In the genomic region with DNA sequence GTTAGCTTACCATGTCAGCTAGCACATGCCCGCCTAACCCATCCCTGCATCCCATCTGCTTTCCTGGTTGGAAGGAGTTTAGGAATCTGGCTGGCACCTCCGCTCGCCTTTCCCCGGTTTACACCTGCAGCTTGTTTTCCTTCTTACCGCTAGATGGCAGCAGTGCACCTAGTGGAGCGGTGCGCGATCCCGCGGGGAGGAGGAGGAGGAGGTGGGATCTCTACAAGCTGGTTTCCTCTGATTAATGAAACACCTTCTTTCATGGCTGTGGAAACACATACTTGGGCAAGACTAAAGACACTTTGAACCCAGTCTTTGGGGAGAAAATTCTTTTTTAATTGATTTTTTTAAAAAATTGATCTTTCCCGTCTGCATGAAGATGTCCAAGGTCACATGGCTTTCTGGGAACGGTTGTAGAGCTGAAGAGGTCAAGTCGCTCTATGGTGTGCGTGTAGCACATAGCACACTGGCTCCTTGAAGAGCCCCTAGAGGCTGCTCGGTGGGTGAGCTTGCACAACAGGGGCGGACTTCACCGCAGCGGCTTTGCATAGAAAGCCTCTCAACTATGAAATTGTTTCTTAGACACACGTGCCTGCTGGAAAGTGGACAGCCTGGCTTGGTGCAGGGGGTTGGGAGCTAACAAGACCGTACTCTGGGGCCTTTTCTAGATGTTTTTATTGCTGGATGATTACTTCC, we compare ENCODE assay signal across 8 mouse cellular contexts. TPM values are rescaled to one million over a fixed set of nuclear protein-coding genes. Genes with fewer than 3 reads are reported as not detected.
DNase-seq lines count a peak whose midpoint lies in the region; ATAC-seq and TF ChIP-seq lines count a peak whose summit lies in the region.

No protein-coding gene starts in this region.

- H3K36me3 ChIP-seq in embryonic facial prominence, embryonic 14.5 days (ENCODE audit: control insufficient read depth, insufficient read depth, low read length): no peaks in the 10 kb centered on the region
- H3K36me3 ChIP-seq in heart, embryonic 10.5 days: no peaks in the 10 kb centered on the region
- no peaks in the 10 kb centered on the region for H3K36me3 ChIP-seq in kidney, embryonic 14.5 days (ENCODE audit: control insufficient read depth, insufficient read depth, low read length)
- no peaks in the 10 kb centered on the region for H3K36me3 ChIP-seq in limb, embryonic 15.5 days
- H3K36me3 ChIP-seq in midbrain, postnatal 0 days (ENCODE audit: insufficient read depth, low read length): no peaks in the 10 kb centered on the region

- no peak overlapping the region for H3K27ac ChIP-seq in bone marrow, adult 2 months (ENCODE audit: control insufficient read depth, insufficient read depth, low read depth, low read length, poor library complexity)
- H3K27ac ChIP-seq in embryonic facial prominence, embryonic 14.5 days (replicated peaks; ENCODE audit: low read depth, low read length): no peak overlapping the region
- no peak overlapping the region; the same call in 1 of the 2 replicates for H3K27ac ChIP-seq in heart, embryonic 10.5 days
- H3K27ac ChIP-seq in kidney, embryonic 14.5 days (ENCODE audit: low read depth, low read length): no peak overlapping the region
- H3K27ac ChIP-seq in limb, embryonic 15.5 days: no peak overlapping the region
- H3K27ac ChIP-seq in midbrain, postnatal 0 days (ENCODE audit: low read depth, low read length): no peak overlapping the region

- peak overlapping the region; percentile 43 for H3K4me2 ChIP-seq in embryonic facial prominence, embryonic 14.5 days (ENCODE audit: low read depth, low read length)
- peak overlapping the region; percentile 40 for H3K4me2 ChIP-seq in kidney, embryonic 14.5 days (replicated peaks; ENCODE audit: low read depth, low read length)
- peak overlapping the region; percentile 32 for H3K4me2 ChIP-seq in limb, embryonic 15.5 days
- H3K4me2 ChIP-seq in midbrain, postnatal 0 days (ENCODE audit: low read depth, low read length, poor library complexity, severe bottlenecking): peak overlapping the region; percentile 51

- peaks cover 18% of the 10 kb centered on the region; the same call in 1 of the 2 replicates for H3K27me3 ChIP-seq in embryonic facial prominence, embryonic 14.5 days (replicated peaks; ENCODE audit: control insufficient read depth, insufficient read depth, low read length)
- peaks cover 31% of the 10 kb centered on the region for H3K27me3 ChIP-seq in heart, embryonic 10.5 days (ENCODE audit: insufficient read depth, poor library complexity, severe bottlenecking)
- 0 out of 2 replicates have a peak, but pooled peaks cover 3% of the 10 kb centered on the region for H3K27me3 ChIP-seq in kidney, embryonic 14.5 days (ENCODE audit: control insufficient read depth, insufficient read depth, low read length)
- H3K27me3 ChIP-seq in limb, embryonic 15.5 days: peaks cover 78% of the 10 kb centered on the region
- no peaks in the 10 kb centered on the region for H3K27me3 ChIP-seq in midbrain, postnatal 0 days (ENCODE audit: insufficient read depth, low read length)

- ATAC-seq in embryonic facial prominence, embryonic 14.5 days (ENCODE audit: low read depth): peak; percentile 74; the same call in 1 of the 2 replicates
- peak; percentile 61; the same call in 1 of the 2 replicates for ATAC-seq in kidney, embryonic 14.5 days (ENCODE audit: low FRiP score, low TSS enrichment)
- ATAC-seq in limb, embryonic 15.5 days (ENCODE audit: insufficient number of reproducible peaks, low FRiP score, low TSS enrichment, low read depth): no peak
- peak; percentile 81 for ATAC-seq in midbrain, postnatal 0 days (ENCODE audit: low FRiP score)

- H3K9ac ChIP-seq in embryonic facial prominence, embryonic 14.5 days (ENCODE audit: low read depth, low read length): no peak overlapping the region
- H3K9ac ChIP-seq in kidney, embryonic 14.5 days (ENCODE audit: low read depth, low read length): no peak overlapping the region
- H3K9ac ChIP-seq in limb, embryonic 15.5 days: no peak overlapping the region
- no peak overlapping the region for H3K9ac ChIP-seq in midbrain, postnatal 0 days (replicated peaks; ENCODE audit: low read length, poor library complexity, severe bottlenecking)

- peak; percentile 98 for TF ChIP-seq CTCF in bone marrow, adult 2 months (IDR thresholded peaks at IDR 0.05; ENCODE audit: control insufficient read depth, insufficient read depth, low read length)
- TF ChIP-seq CTCF in midbrain, postnatal 0 days (IDR thresholded peaks at IDR 0.05): peak; percentile 98

- no peaks in the 10 kb centered on the region for H3K9me3 ChIP-seq in embryonic facial prominence, embryonic 14.5 days (ENCODE audit: control insufficient read depth, low read length)
- H3K9me3 ChIP-seq in heart, embryonic 10.5 days: no peaks in the 10 kb centered on the region
- H3K9me3 ChIP-seq in kidney, embryonic 14.5 days (ENCODE audit: control insufficient read depth, low read length): no peaks in the 10 kb centered on the region
- no peaks in the 10 kb centered on the region for H3K9me3 ChIP-seq in limb, embryonic 15.5 days
- H3K9me3 ChIP-seq in midbrain, postnatal 0 days (ENCODE audit: low read length): no peaks in the 10 kb centered on the region

- DNase-seq in A20 (ENCODE audit: low read depth, low spot score): peak; percentile 76
- DNase-seq in embryonic facial prominence, embryonic 14.5 days (ENCODE audit: low spot score): peak; percentile 81
- peak; percentile 84 for DNase-seq in heart, embryonic 10.5 days (ENCODE audit: low spot score)
- peak; percentile 86 for DNase-seq in midbrain, postnatal 0 days (ENCODE audit: low spot score)
- DNase-seq in spleen, postnatal 10 days (ENCODE audit: low spot score in 2 of 2): peak; percentile 37 to 68

- TF ChIP-seq POLR2A in bone marrow, adult 2 months (IDR thresholded peaks at IDR 0.05; ENCODE audit: borderline replicate concordance, control insufficient read depth, low read depth, low read length): no peak

- 3% methylated on average over 20 of the region's 20 CpGs for WGBS in bone marrow, adult 2 months
- WGBS in embryonic facial prominence, embryonic 14.5 days: 7% methylated on average over 20 of the region's 20 CpGs
- WGBS in heart, embryonic 10.5 days: 9% methylated on average over 20 of the region's 20 CpGs
- WGBS in kidney, embryonic 14.5 days: 7% methylated on average over 20 of the region's 20 CpGs
- 9% methylated on average over 20 of the region's 20 CpGs for WGBS in limb, embryonic 15.5 days
- WGBS in midbrain, postnatal 0 days: 2% methylated on average over 20 of the region's 20 CpGs

- no peaks in the 10 kb centered on the region for H3K4me1 ChIP-seq in bone marrow, adult 2 months (ENCODE audit: control insufficient read depth, insufficient read depth, low read length)
- H3K4me1 ChIP-seq in embryonic facial prominence, embryonic 14.5 days (ENCODE audit: control insufficient read depth, insufficient read depth, low read length): peaks cover 4% of the 10 kb centered on the region; the same call in 1 of the 2 replicates
- peaks cover 25% of the 10 kb centered on the region for H3K4me1 ChIP-seq in heart, embryonic 10.5 days
- H3K4me1 ChIP-seq in kidney, embryonic 14.5 days (ENCODE audit: control insufficient read depth, insufficient read depth, low read length): peaks cover 4% of the 10 kb centered on the region; the same call in 1 of the 2 replicates
- peaks cover 11% of the 10 kb centered on the region for H3K4me1 ChIP-seq in limb, embryonic 15.5 days
- H3K4me1 ChIP-seq in midbrain, postnatal 0 days (ENCODE audit: insufficient read depth, low read length): peaks cover 2% of the 10 kb centered on the region; the same call in 1 of the 2 replicates

- H3K4me3 ChIP-seq in bone marrow, adult 2 months (replicated peaks; ENCODE audit: control insufficient read depth, low read depth, low read length): no peak overlapping the region
- no peak overlapping the region for H3K4me3 ChIP-seq in embryonic facial prominence, embryonic 14.5 days (ENCODE audit: low read depth, low read length)
- H3K4me3 ChIP-seq in heart, embryonic 10.5 days: peak overlapping the region; percentile 41
- H3K4me3 ChIP-seq in kidney, embryonic 14.5 days (ENCODE audit: low read length): peak overlapping the region; percentile 17; the same call in 1 of the 2 replicates
- peak overlapping the region; percentile 5; the same call in 1 of the 2 replicates for H3K4me3 ChIP-seq in limb, embryonic 15.5 days
- peak overlapping the region; percentile 28; the same call in 1 of the 2 replicates for H3K4me3 ChIP-seq in midbrain, postnatal 0 days (ENCODE audit: low read depth, low read length)

RNA-seq across cellular contexts. Expression of gene Ropn1, which starts 17.5 kb away (rescaled TPM):
- polyA plus RNA-seq in bone marrow, adult 2 months (2011; ENCODE audit: insufficient read depth, insufficient read length, low replicate concordance, missing spikeins): not detected in 2 replicates
- not detected in 2 replicates for polyA plus RNA-seq in embryonic facial prominence, embryonic 14.5 days (2014; fragmentation: Nextera tagmentation; extraction: Ambion mirVana)
- 0.55 and 0.57 TPM in 2 replicates for polyA plus RNA-seq in heart, embryonic 10.5 days (2016; fragmentation: Nextera tagmentation; extraction: Ambion mirVana)
- polyA plus RNA-seq in kidney, embryonic 14.5 days (2014; fragmentation: Nextera tagmentation; extraction: Ambion mirVana): not detected in 2 replicates
- not detected in 2 replicates for polyA plus RNA-seq in limb, embryonic 15.5 days (2015; fragmentation: Nextera tagmentation; extraction: Ambion mirVana)
- total RNA-seq in midbrain, postnatal 0 days (2014; rRNA removed): not detected in 2 replicates
- polyA plus RNA-seq in midbrain, postnatal 0 days (2015; fragmentation: Nextera tagmentation; extraction: Ambion mirVana): 0.20 TPM in 1 of 2 replicates, not detected in the other

RNA-seq across cellular contexts. Expression of gene Ccdc14, which starts 23.2 kb away (rescaled TPM):
- polyA plus RNA-seq in bone marrow, adult 2 months (2011; ENCODE audit: insufficient read depth, insufficient read length, low replicate concordance, missing spikeins): 4.7 and 4.8 TPM in 2 replicates
- polyA plus RNA-seq in embryonic facial prominence, embryonic 14.5 days (2014; fragmentation: Nextera tagmentation; extraction: Ambion mirVana): 5.9 and 7.5 TPM in 2 replicates
- polyA plus RNA-seq in heart, embryonic 10.5 days (2016; fragmentation: Nextera tagmentation; extraction: Ambion mirVana): 8.3 and 10.2 TPM in 2 replicates
- 6.6 and 9.9 TPM in 2 replicates for polyA plus RNA-seq in kidney, embryonic 14.5 days (2014; fragmentation: Nextera tagmentation; extraction: Ambion mirVana)
- 4.8 and 5.0 TPM in 2 replicates for polyA plus RNA-seq in limb, embryonic 15.5 days (2015; fragmentation: Nextera tagmentation; extraction: Ambion mirVana)
- total RNA-seq in midbrain, postnatal 0 days (2014; rRNA removed): 2.9 and 5.6 TPM in 2 replicates
- 1.8 and 2.2 TPM in 2 replicates for polyA plus RNA-seq in midbrain, postnatal 0 days (2015; fragmentation: Nextera tagmentation; extraction: Ambion mirVana)

Comparison
In these comparisons a context has a peak if more than half of its experiments do, and no peak if none do; other contexts are left out.
1. H3K4me3 ChIP-seq: peak in heart, embryonic 10.5 days (single experiment), kidney, embryonic 14.5 days (single experiment), limb, embryonic 15.5 days (single experiment) and midbrain, postnatal 0 days (single experiment); none in bone marrow, adult 2 months (single experiment) and embryonic facial prominence, embryonic 14.5 days (single experiment).
2. Peak in every context shown above with its lines, with median percentiles within 50 percentile points of each other: DNase-seq and H3K4me2 ChIP-seq.